Mouse (Mus musculus) heart, adult 2 months (tissue): Measurements from ENCODE around the gene Rnps1.

ENCODE experiments used
- CTCF ChIP-seq: fragments of 200-600 bp; IDR thresholded peaks from 2 replicates; pipeline ENCODE4 v1.8.1; 2022; ENCODE audit warnings: antibody characterized with exemption, mild to moderate bottlenecking, moderate library complexity
- EP300 ChIP-seq: fragments of 200-500 bp; IDR thresholded peaks from 2 replicates; pipeline ENCODE4 v1.6.1; 2011; ENCODE audit warnings: low read depth, low read length, control low read depth; ENCODE audit not compliant: insufficient read depth
- POLR2A ChIP-seq: fragments of 200-500 bp; IDR thresholded peaks from 2 replicates; pipeline ENCODE4 v1.6.1; 2011; ENCODE audit warnings: mild to moderate bottlenecking, low read depth, low read length, control low read depth; ENCODE audit not compliant: insufficient read depth

GRCm38 (mm10) chr17:24437016-24437415 lies 22.7 kb downstream of the Rnps1 start:
- TF ChIP-seq EP300 (no peak), CTCF (peak; percentile 94), POLR2A (no peak)
